Mouse (Mus musculus) intestine, embryonic 16.5 days (tissue): ENCODE measurements around the gene Epsti1. TPM values are rescaled to one million over a fixed set of nuclear protein-coding genes. Genes with fewer than 3 reads are reported as not detected.

Source experiments
- ATAC-seq: fragments of 200-750 bp; cut with Nextera tagmentation; 2 replicates; pipeline ENCODE4 v1.8.0; 2017; ENCODE audit warnings: moderate TSS enrichment, moderate library complexity
- H3K27ac ChIP-seq: fragments of 300-500 bp; sonication (generic); 2 replicates; pipeline ENCODE4 v1.5.1; 2014; ENCODE audit warnings: mild to moderate bottlenecking, low read length
- H3K27me3 ChIP-seq: fragments of 300-500 bp; sonication (generic); replicated peaks from 2 replicates; pipeline ENCODE4 v1.6.1; 2014; ENCODE audit warnings: low read length, control low read depth, mixed read lengths; ENCODE audit not compliant: control insufficient read depth, insufficient read depth
- H3K36me3 ChIP-seq: fragments of 300-500 bp; sonication (generic); 2 replicates; pipeline ENCODE4 v1.6.1; 2014; ENCODE audit warnings: low read length, control low read depth; ENCODE audit not compliant: control insufficient read depth, insufficient read depth
- H3K4me1 ChIP-seq: fragments of 300-500 bp; sonication (generic); 2 replicates; pipeline ENCODE4 v1.6.1; 2014; ENCODE audit warnings: low read length, control low read depth, mixed read lengths; ENCODE audit not compliant: control insufficient read depth, insufficient read depth
- H3K4me2 ChIP-seq: fragments of 300-500 bp; sonication (generic); 2 replicates; pipeline ENCODE4 v1.6.1; 2014; ENCODE audit warnings: low read depth, low read length, control low read depth
- H3K4me3 ChIP-seq: fragments of 300-500 bp; sonication (generic); 2 replicates; pipeline ENCODE4 v1.5.1; 2014; ENCODE audit warnings: mild to moderate bottlenecking, low read length
- H3K9ac ChIP-seq: fragments of 300-500 bp; sonication (generic); 2 replicates; pipeline ENCODE4 v1.6.1; 2014; ENCODE audit warnings: low read depth, low read length
- H3K9me3 ChIP-seq: fragments of 300-500 bp; sonication (generic); 2 replicates; pipeline ENCODE4 v1.6.1; 2016; ENCODE audit warnings: low read length, control low read depth; ENCODE audit not compliant: control insufficient read depth
- WGBS: fragments of 180-500 bp; shearing (Covaris S2); extraction: QIAGEN DNeasy Blood & Tissue Kit; methylation state at CpG from one replicate; pipeline ENCODE4 v1.1.7; 2014; 5-methylcytosine and 5-hydroxymethylcytosine counted together
- polyA plus RNA-seq: library from polyadenylated mRNA; unstranded; fragments of >200 nt; fragmentation: Nextera tagmentation; extraction: Ambion mirVana; gene quantifications from 2 replicates; pipeline ENCODE4 v1.2.1, GENCODE M21; 2015

Gene Epsti1
- polyA plus RNA-seq, 1 experiment from 2014 or later: 9.4 TPM

GRCm38 (mm10) chr14:77902541-77902940 is 1.5 kb upstream of the Epsti1 start:
- WGBS: 90% methylated on average over 3 of the region's 3 CpGs
- H3K27ac ChIP-seq: no peak overlapping the region
- no peak overlapping the region for H3K9ac ChIP-seq
- H3K27me3 ChIP-seq: no peaks in the 10 kb centered on the region
- H3K4me1 ChIP-seq: no peaks in the 10 kb centered on the region
- no peaks in the 10 kb centered on the region for H3K9me3 ChIP-seq
- no peaks in the 10 kb centered on the region for H3K36me3 ChIP-seq
- H3K4me3 ChIP-seq: no peak overlapping the region
- no peak overlapping the region for H3K4me2 ChIP-seq
- ATAC-seq: no peak

GRCm38 (mm10) chr14:77905466-77905865 is 1.4 kb downstream of the Epsti1 start:
- no peak for ATAC-seq
- no peak overlapping the region for H3K4me2 ChIP-seq
- H3K4me3 ChIP-seq: no peak overlapping the region
- WGBS: 73% methylated on average over 5 of the region's 5 CpGs
- H3K36me3 ChIP-seq: no peaks in the 10 kb centered on the region
- no peaks in the 10 kb centered on the region for H3K9me3 ChIP-seq
- H3K4me1 ChIP-seq: no peaks in the 10 kb centered on the region
- H3K9ac ChIP-seq: no peak overlapping the region
- no peaks in the 10 kb centered on the region for H3K27me3 ChIP-seq
- H3K27ac ChIP-seq: no peak overlapping the region

GRCm38 (mm10) chr14:77906586-77906985 is 2.5 kb downstream of the Epsti1 start:
- Histone ChIP-seq H3K27ac (no peak overlapping the region), H3K4me1 (no peaks in the 10 kb centered on the region), H3K9ac (no peak overlapping the region), H3K9me3 (no peaks in the 10 kb centered on the region), H3K36me3 (no peaks in the 10 kb centered on the region), H3K27me3 (no peaks in the 10 kb centered on the region), H3K4me2 (no peak overlapping the region), H3K4me3 (no peak overlapping the region)
- ATAC-seq: no peak
- WGBS: 85% methylated on average over 5 of the region's 5 CpGs

- Histone ChIP-seq H3K4me1 (no peaks in the 10 kb centered on the region), H3K9ac (no peak overlapping the region), H3K9me3 (no peaks in the 10 kb centered on the region), H3K4me2 (no peak overlapping the region), H3K27me3 (no peaks in the 10 kb centered on the region), H3K27ac (no peak overlapping the region), H3K4me3 (no peak overlapping the region), H3K36me3 (no peaks in the 10 kb centered on the region)
- 83% methylated on average over 5 of the region's 5 CpGs for WGBS
- ATAC-seq: no peak
Measured at GRCm38 (mm10) chr14:77915776-77916175, 11.7 kb downstream of the Epsti1 start.

- ATAC-seq: no peak
- H3K9ac ChIP-seq: no peak overlapping the region
- no peaks in the 10 kb centered on the region for H3K36me3 ChIP-seq
- H3K4me3 ChIP-seq: no peak overlapping the region
- H3K4me2 ChIP-seq: no peak overlapping the region
- H3K9me3 ChIP-seq: no peaks in the 10 kb centered on the region
- no peaks in the 10 kb centered on the region for H3K27me3 ChIP-seq
- H3K4me1 ChIP-seq: no peaks in the 10 kb centered on the region
- 87% methylated on average over 8 of the region's 8 CpGs for WGBS
- no peak overlapping the region for H3K27ac ChIP-seq
Measured at GRCm38 (mm10) chr14:77921641-77922040, 17.6 kb downstream of the Epsti1 start.

- Histone ChIP-seq H3K27ac (no peak overlapping the region), H3K9me3 (no peaks in the 10 kb centered on the region), H3K4me2 (no peak overlapping the region), H3K36me3 (no peaks in the 10 kb centered on the region), H3K27me3 (no peaks in the 10 kb centered on the region), H3K9ac (no peak overlapping the region), H3K4me1 (no peaks in the 10 kb centered on the region), H3K4me3 (no peak overlapping the region)
- ATAC-seq: no peak
- WGBS: 59% methylated on average over 6 of the region's 6 CpGs
Measured at GRCm38 (mm10) chr14:77923076-77923865, 19.2 kb downstream of the Epsti1 start.

- Histone ChIP-seq H3K4me1 (no peaks in the 10 kb centered on the region), H3K9ac (no peak overlapping the region), H3K4me2 (no peak overlapping the region), H3K36me3 (no peaks in the 10 kb centered on the region), H3K27me3 (no peaks in the 10 kb centered on the region), H3K9me3 (no peaks in the 10 kb centered on the region), H3K27ac (no peak overlapping the region), H3K4me3 (no peak overlapping the region)
- 86% methylated on average over 10 of the region's 10 CpGs for WGBS
- no peak for ATAC-seq
Measured at GRCm38 (mm10) chr14:77925414-77925813, 21.4 kb downstream of the Epsti1 start.

GRCm38 (mm10) chr14:77926718-77927117 is 22.7 kb downstream of the Epsti1 start:
- ATAC-seq: no peak
- Histone ChIP-seq H3K36me3 (no peaks in the 10 kb centered on the region), H3K4me2 (no peak overlapping the region), H3K4me1 (no peaks in the 10 kb centered on the region), H3K4me3 (no peak overlapping the region), H3K27ac (no peak overlapping the region), H3K9ac (no peak overlapping the region), H3K27me3 (no peaks in the 10 kb centered on the region), H3K9me3 (no peaks in the 10 kb centered on the region)
- WGBS: 59% methylated on average over 3 of the region's 3 CpGs

GRCm38 (mm10) chr14:77928021-77928420 is 24.0 kb downstream of the Epsti1 start:
- Histone ChIP-seq H3K27ac (no peak overlapping the region), H3K9me3 (no peaks in the 10 kb centered on the region), H3K4me1 (peaks cover 4% of the 10 kb centered on the region; the same call in 1 of the 2 replicates), H3K36me3 (no peaks in the 10 kb centered on the region), H3K4me3 (no peak overlapping the region), H3K27me3 (no peaks in the 10 kb centered on the region), H3K4me2 (no peak overlapping the region), H3K9ac (no peak overlapping the region)
- ATAC-seq: no peak
- WGBS: 44% methylated on average over 6 of the region's 6 CpGs

GRCm38 (mm10) chr14:77928653-77929052 is 24.6 kb downstream of the Epsti1 start:
- H3K9me3 ChIP-seq: no peaks in the 10 kb centered on the region
- ATAC-seq: no peak
- no peaks in the 10 kb centered on the region for H3K27me3 ChIP-seq
- no peak overlapping the region for H3K27ac ChIP-seq
- H3K36me3 ChIP-seq: no peaks in the 10 kb centered on the region
- no peak overlapping the region for H3K9ac ChIP-seq
- 81% methylated on average over 5 of the region's 5 CpGs for WGBS
- H3K4me3 ChIP-seq: no peak overlapping the region
- H3K4me2 ChIP-seq: no peak overlapping the region
- H3K4me1 ChIP-seq: peaks cover 4% of the 10 kb centered on the region; the same call in 1 of the 2 replicates
